Mouse (Mus musculus) ES-E14 (cell line): ENCODE results near the gene Baz2a. TPM values are rescaled to one million over a fixed set of nuclear protein-coding genes. Genes with fewer than 3 reads are reported as not detected.
"Not testable (repeated sequence)": the region's sequence is repeated elsewhere in the genome, so short reads cannot be mapped to it uniquely, and the experiment has no call there.

Experiments
- DNase-seq: peaks from one replicate; pipeline ENCODE4 v3.0.0-alpha.2; 2013; ENCODE audit warnings: low read depth, low spot score
- H3K27ac ChIP-seq: 2 replicates; pipeline ENCODE4 v1.5.1; 2012; ENCODE audit warnings: low read depth, mild to moderate bottlenecking, low read length, moderate library complexity, mixed read lengths; ENCODE audit not compliant: poor library complexity, insufficient read depth, severe bottlenecking
- H3K36me3 ChIP-seq: 2 replicates; pipeline ENCODE4 v1.6.1; 2012; ENCODE audit warnings: mild to moderate bottlenecking, low read length, moderate library complexity, mixed read lengths; ENCODE audit not compliant: control insufficient read depth, poor library complexity, insufficient read depth, severe bottlenecking
- H3K4me1 ChIP-seq, 2 experiments: fragments of 150-350 bp in 1 of 2; sonication (generic) in 1 of 2; 2 replicates each; pipeline ENCODE4 v1.6.1; 2012; ENCODE audit warnings: low read length in 2 of 2, mild to moderate bottlenecking in 1 of 2, mixed read lengths in 1 of 2; ENCODE audit not compliant: control insufficient read depth in 2 of 2, insufficient read depth in 2 of 2, poor library complexity in 1 of 2
- H3K4me3 ChIP-seq, 2 experiments: fragments of 150-350 bp in 1 of 2; sonication (generic) in 1 of 2; 2 replicates each; pipeline ENCODE4 v1.5.1; 2012; ENCODE audit warnings: low read length in 2 of 2, low read depth in 1 of 2, mild to moderate bottlenecking in 1 of 2, mixed read lengths in 1 of 2; ENCODE audit not compliant: insufficient read depth in 1 of 2, poor library complexity in 1 of 2, severe bottlenecking in 1 of 2
- H3K9ac ChIP-seq: 2 replicates; pipeline ENCODE4 v1.6.1; 2012; ENCODE audit warnings: low read depth, mild to moderate bottlenecking, low read length, mixed read lengths; ENCODE audit not compliant: poor library complexity, insufficient read depth, severe bottlenecking
- H3K9me3 ChIP-seq: fragments of 150-350 bp; sonication (generic); 2 replicates; pipeline ENCODE4 v1.6.1; 2012; ENCODE audit warnings: low read depth, mild to moderate bottlenecking, low read length; ENCODE audit not compliant: control insufficient read depth, insufficient read depth
- CHD2 ChIP-seq: IDR thresholded peaks from 2 replicates; pipeline ENCODE4 v1.6.1; 2014; ENCODE audit warnings: mild to moderate bottlenecking, low read depth, low read length, inconsistent platforms
- HCFC1 ChIP-seq: IDR thresholded peaks from 2 replicates; pipeline ENCODE4 v1.6.1; 2012; ENCODE audit warnings: low read length, inconsistent platforms, borderline replicate concordance; ENCODE audit not compliant: insufficient read depth
- MAFK ChIP-seq: IDR thresholded peaks from 2 replicates; pipeline ENCODE4 v1.6.1; 2014; ENCODE audit warnings: mild to moderate bottlenecking, low read depth, low read length, inconsistent platforms; ENCODE audit not compliant: insufficient read depth
- ZC3H11A ChIP-seq: IDR thresholded peaks from 2 replicates; pipeline ENCODE4 v1.6.1; 2012; ENCODE audit warnings: low read depth, mild to moderate bottlenecking, inconsistent platforms, low read length, borderline replicate concordance
- ZNF384 ChIP-seq: IDR thresholded peaks from 2 replicates; pipeline ENCODE4 v1.6.1; 2012; ENCODE audit warnings: low read depth, low read length, inconsistent platforms
- in situ Hi-C, 2 experiments: fragments of 600-800 bp; cut with MboI; formaldehyde crosslinking; loops; one replicate each; pipeline ENCODE4 v1.15.1; 2025; ENCODE audit warnings: low sequenced_read_pairs in 2 of 2, inconsistent platforms in 1 of 2; ENCODE audit not compliant: unreplicated experiment in 2 of 2
- total RNA-seq: library from RNA; depleted of rRNA; stranded (reverse); fragments of 300-350 nt; gene quantifications from 2 replicates; pipeline ENCODE4 v1.2.3, GENCODE M21; 2012

Gene Baz2a
- total RNA-seq, 1 experiment, result 42.8 TPM

GRCm38 (mm10) chr10:128048157-128048556 is 43.2 kb upstream of the Baz2a start:
- Histone ChIP-seq H3K36me3 (peaks cover 49% of the 10 kb centered on the region), H3K4me1 (peaks cover 3 to 6% of the 10 kb centered on the region in 2 experiments), H3K27ac (no peak overlapping the region), H3K9me3 (no peaks in the 10 kb centered on the region), H3K4me3 (no peak overlapping the region), H3K9ac (no peak overlapping the region)
- TF ChIP-seq HCFC1 (no peak), ZC3H11A (no peak), CHD2 (no peak), ZNF384 (no peak), MAFK (no peak)
- DNase-seq, result no peak
- in situ Hi-C loops, result no loop called here

GRCm38 (mm10) chr10:128049741-128050140 is 41.6 kb upstream of the Baz2a start:
- H3K9ac ChIP-seq, result no peak overlapping the region
- no peak for DNase-seq
- H3K36me3 ChIP-seq, result peaks cover 34% of the 10 kb centered on the region
- in situ Hi-C loops, result no loop called here
- H3K4me3 ChIP-seq, result no peak overlapping the region
- H3K27ac ChIP-seq, result no peak overlapping the region
- H3K9me3 ChIP-seq, result no peaks in the 10 kb centered on the region
- H3K4me1 ChIP-seq, result peaks cover 0 to 4% of the 10 kb centered on the region in 2 experiments; a peak in 2 of 4 replicates
- no peak for TF ChIP-seq CHD2
- TF ChIP-seq ZC3H11A, result no peak
- no peak for TF ChIP-seq HCFC1
- TF ChIP-seq ZNF384, result no peak
- no peak for TF ChIP-seq MAFK

- no peak overlapping the region for H3K27ac ChIP-seq
- TF ChIP-seq CHD2 (no peak), HCFC1 (no peak), ZNF384 (no peak), ZC3H11A (no peak), MAFK (no peak)
- no peak overlapping the region for H3K9ac ChIP-seq
- H3K9me3 ChIP-seq, result no peaks in the 10 kb centered on the region
- in situ Hi-C loops, result no loop called here
- H3K36me3 ChIP-seq, result peaks cover 31% of the 10 kb centered on the region
- no peak for DNase-seq
- H3K4me3 ChIP-seq, result no peak overlapping the region
- no peaks in the 10 kb centered on the region for H3K4me1 ChIP-seq
Measured at GRCm38 (mm10) chr10:128050355-128050754, 41.0 kb upstream of the Baz2a start.

GRCm38 (mm10) chr10:128051589-128051988 is 39.8 kb upstream of the Baz2a start:
- Histone ChIP-seq H3K4me3 (no peak overlapping the region), H3K9me3 (no peaks in the 10 kb centered on the region), H3K9ac (no peak overlapping the region), H3K27ac (no peak overlapping the region), H3K4me1 (no peaks in the 10 kb centered on the region), H3K36me3 (peaks cover 22% of the 10 kb centered on the region)
- no peak for DNase-seq
- TF ChIP-seq ZC3H11A, result no peak
- TF ChIP-seq MAFK, result no peak
- TF ChIP-seq HCFC1, result no peak
- no peak for TF ChIP-seq CHD2
- no peak for TF ChIP-seq ZNF384
- in situ Hi-C loops, result no loop called here

GRCm38 (mm10) chr10:128052136-128052535 is 39.2 kb upstream of the Baz2a start:
- H3K9ac ChIP-seq, H3K4me3 ChIP-seq, DNase-seq, in situ Hi-C loops, H3K9me3 ChIP-seq, H3K27ac ChIP-seq, H3K4me1 ChIP-seq: not testable (repeated sequence)
- TF ChIP-seq ZNF384, result peak; percentile 72
- H3K36me3 ChIP-seq, result peaks cover 20% of the 10 kb centered on the region
